Mouse (Mus musculus) erythroid progenitor cell, adult 5-6 weeks (primary cell): ENCODE results near the gene Ffar3. TPM values are rescaled to one million over a fixed set of nuclear protein-coding genes. Genes with fewer than 3 reads are reported as not detected.

Experiments used
- total RNA-seq, 2 experiments: library from RNA; stranded (forward) in 1 of 2; stranded (reverse) in 1 of 2; fragments of 150-400 nt in 1 of 2; fragments of 186-747, 209-891 nt in 1 of 2; gene quantifications; 2 replicates each; pipeline versions ENCODE4 v1.2.3 to v1.2.4; 2015 to 2017; ENCODE audit warnings: low replicate concordance in 2 of 2

Ffar3 gene
- total RNA-seq, 2 experiments from 2014 or later, result not detected

Other genes with a start within 250 kb of the Ffar3 start
- gene Upk1a, start 243.3 kb downstream of the Ffar3 start, total RNA-seq (2015; ENCODE audit: low replicate concordance), result not detected in 2 replicates
- 2.7 TPM in 1 of 2 replicates, not detected in the other for gene Upk1a, start 243.3 kb downstream of the Ffar3 start, total RNA-seq (2017; ENCODE audit: low replicate concordance)
- gene Cox6b1, start 230.0 kb downstream of the Ffar3 start, total RNA-seq (2015; ENCODE audit: low replicate concordance), result 152 and 165 TPM in 2 replicates
- 128 and 263 TPM in 2 replicates for gene Cox6b1, start 230.0 kb downstream of the Ffar3 start, total RNA-seq (2017; ENCODE audit: low replicate concordance)
- not detected in 2 replicates for gene Etv2, start 220.3 kb downstream of the Ffar3 start, total RNA-seq (2015; ENCODE audit: low replicate concordance)
- gene Etv2, start 220.3 kb downstream of the Ffar3 start, total RNA-seq (2017; ENCODE audit: low replicate concordance), result not detected in 2 replicates
- 35.0 and 44.9 TPM in 2 replicates for gene Rbm42, start 205.9 kb downstream of the Ffar3 start, total RNA-seq (2015; ENCODE audit: low replicate concordance)
- 11.4 and 26.3 TPM in 2 replicates for gene Rbm42, start 205.9 kb downstream of the Ffar3 start, total RNA-seq (2017; ENCODE audit: low replicate concordance)
- 49.9 and 51.5 TPM in 2 replicates for gene Haus5, start 191.2 kb downstream of the Ffar3 start, total RNA-seq (2015; ENCODE audit: low replicate concordance)
- gene Haus5, start 191.2 kb downstream of the Ffar3 start, total RNA-seq (2017; ENCODE audit: low replicate concordance), result 45.6 and 50.1 TPM in 2 replicates
- gene Pmis2, start 184.6 kb downstream of the Ffar3 start, total RNA-seq (2015; ENCODE audit: low replicate concordance), result not detected in 2 replicates
- gene Pmis2, start 184.6 kb downstream of the Ffar3 start, total RNA-seq (2017; ENCODE audit: low replicate concordance), result not detected in 2 replicates
- gene 2200002J24Rik, start 157.3 kb downstream of the Ffar3 start, total RNA-seq (2015; ENCODE audit: low replicate concordance), result not detected in 2 replicates
- gene 2200002J24Rik, start 157.3 kb downstream of the Ffar3 start, total RNA-seq (2017; ENCODE audit: low replicate concordance), result not detected in 2 replicates
- 4.0 TPM in 1 of 2 replicates, not detected in the other for gene Atp4a, start 144.0 kb downstream of the Ffar3 start, total RNA-seq (2015; ENCODE audit: low replicate concordance)
- gene Atp4a, start 144.0 kb downstream of the Ffar3 start, total RNA-seq (2017; ENCODE audit: low replicate concordance), result not detected in 2 replicates
- 5.4 and 21.0 TPM in 2 replicates for gene Tmem147, start 126.6 kb downstream of the Ffar3 start, total RNA-seq (2015; ENCODE audit: low replicate concordance)
- 5.1 and 11.2 TPM in 2 replicates for gene Tmem147, start 126.6 kb downstream of the Ffar3 start, total RNA-seq (2017; ENCODE audit: low replicate concordance)
- not detected in 2 replicates for gene Gapdhs, start 112.5 kb downstream of the Ffar3 start, total RNA-seq (2015; ENCODE audit: low replicate concordance)
- not detected in 2 replicates for gene Gapdhs, start 112.5 kb downstream of the Ffar3 start, total RNA-seq (2017; ENCODE audit: low replicate concordance)
- gene Sbsn, start 104.7 kb downstream of the Ffar3 start, total RNA-seq (2015; ENCODE audit: low replicate concordance), result not detected in 2 replicates
- not detected in 2 replicates for gene Sbsn, start 104.7 kb downstream of the Ffar3 start, total RNA-seq (2017; ENCODE audit: low replicate concordance)
- gene Dmkn, start 92.4 kb downstream of the Ffar3 start, total RNA-seq (2015; ENCODE audit: low replicate concordance), result 1.7 and 9.4 TPM in 2 replicates
- 9.7 TPM in 1 of 2 replicates, not detected in the other for gene Dmkn, start 92.4 kb downstream of the Ffar3 start, total RNA-seq (2017; ENCODE audit: low replicate concordance)
- gene Krtdap, start 68.3 kb downstream of the Ffar3 start, total RNA-seq (2015; ENCODE audit: low replicate concordance), result not detected in 2 replicates
- not detected in 2 replicates for gene Krtdap, start 68.3 kb downstream of the Ffar3 start, total RNA-seq (2017; ENCODE audit: low replicate concordance)
- gene Ffar2, start 32.4 kb downstream of the Ffar3 start, total RNA-seq (2015; ENCODE audit: low replicate concordance), result 2.2 and 7.1 TPM in 2 replicates
- 3.1 and 6.0 TPM in 2 replicates for gene Ffar2, start 32.4 kb downstream of the Ffar3 start, total RNA-seq (2017; ENCODE audit: low replicate concordance)
- gene Ffar1, start 5.4 kb upstream of the Ffar3 start, total RNA-seq (2015; ENCODE audit: low replicate concordance), result not detected in 2 replicates
- not detected in 2 replicates for gene Ffar1, start 5.4 kb upstream of the Ffar3 start, total RNA-seq (2017; ENCODE audit: low replicate concordance)
- gene Cd22, start 24.2 kb upstream of the Ffar3 start, total RNA-seq (2015; ENCODE audit: low replicate concordance), result 2.9 and 3.6 TPM in 2 replicates
- gene Cd22, start 24.2 kb upstream of the Ffar3 start, total RNA-seq (2017; ENCODE audit: low replicate concordance), result 1.0 and 3.3 TPM in 2 replicates
- gene Mag, start 58.7 kb upstream of the Ffar3 start, total RNA-seq (2015; ENCODE audit: low replicate concordance), result not detected in 2 replicates
- not detected in 2 replicates for gene Mag, start 58.7 kb upstream of the Ffar3 start, total RNA-seq (2017; ENCODE audit: low replicate concordance)
- gene Hamp2, start 68.5 kb upstream of the Ffar3 start, total RNA-seq (2015; ENCODE audit: low replicate concordance), result not detected in 2 replicates
- gene Hamp2, start 68.5 kb upstream of the Ffar3 start, total RNA-seq (2017; ENCODE audit: low replicate concordance), result not detected in 2 replicates
- not detected in 2 replicates for gene Hamp, start 87.9 kb upstream of the Ffar3 start, total RNA-seq (2015; ENCODE audit: low replicate concordance)
- not detected in 2 replicates for gene Hamp, start 87.9 kb upstream of the Ffar3 start, total RNA-seq (2017; ENCODE audit: low replicate concordance)
- 75.9 and 78.6 TPM in 2 replicates for gene Usf2, start 100.6 kb upstream of the Ffar3 start, total RNA-seq (2015; ENCODE audit: low replicate concordance)
- 121 and 139 TPM in 2 replicates for gene Usf2, start 100.6 kb upstream of the Ffar3 start, total RNA-seq (2017; ENCODE audit: low replicate concordance)
- not detected in 2 replicates for gene Lsr, start 117.3 kb upstream of the Ffar3 start, total RNA-seq (2015; ENCODE audit: low replicate concordance)
- gene Lsr, start 117.3 kb upstream of the Ffar3 start, total RNA-seq (2017; ENCODE audit: low replicate concordance), result 1.0 TPM in 1 of 2 replicates, not detected in the other
- gene Fam187b, start 117.6 kb upstream of the Ffar3 start, total RNA-seq (2015; ENCODE audit: low replicate concordance), result not detected in 2 replicates
- not detected in 2 replicates for gene Fam187b, start 117.6 kb upstream of the Ffar3 start, total RNA-seq (2017; ENCODE audit: low replicate concordance)
- gene Fxyd5, start 186.3 kb upstream of the Ffar3 start, total RNA-seq (2015; ENCODE audit: low replicate concordance), result 112 and 145 TPM in 2 replicates
- gene Fxyd5, start 186.3 kb upstream of the Ffar3 start, total RNA-seq (2017; ENCODE audit: low replicate concordance), result 54.3 and 76.5 TPM in 2 replicates
- not detected in 2 replicates for gene Fxyd7, start 195.3 kb upstream of the Ffar3 start, total RNA-seq (2015; ENCODE audit: low replicate concordance)
- not detected in 2 replicates for gene Fxyd7, start 195.3 kb upstream of the Ffar3 start, total RNA-seq (2017; ENCODE audit: low replicate concordance)
- not detected in 2 replicates for gene Fxyd1, start 201.0 kb upstream of the Ffar3 start, total RNA-seq (2015; ENCODE audit: low replicate concordance)
- gene Fxyd1, start 201.0 kb upstream of the Ffar3 start, total RNA-seq (2017; ENCODE audit: low replicate concordance), result not detected in 2 replicates
- gene Lgi4, start 203.2 kb upstream of the Ffar3 start, total RNA-seq (2015; ENCODE audit: low replicate concordance), result not detected in 2 replicates
- gene Lgi4, start 203.2 kb upstream of the Ffar3 start, total RNA-seq (2017; ENCODE audit: low replicate concordance), result 0.51 TPM in 1 of 2 replicates, not detected in the other
- not detected in 2 replicates for gene Fxyd3, start 220.5 kb upstream of the Ffar3 start, total RNA-seq (2015; ENCODE audit: low replicate concordance)
- gene Fxyd3, start 220.5 kb upstream of the Ffar3 start, total RNA-seq (2017; ENCODE audit: low replicate concordance), result not detected in 2 replicates